Mouse (Mus musculus) cerebellum, adult 8-10 months (tissue): ENCODE results near the gene Rasal3.

Experiments used
- DNase-seq: peaks from one replicate; pipeline ENCODE4 v3.0.0; 2022

The Rasal3 gene

GRCm38 (mm10) chr17:32388370-32389100, 14.8 kb downstream of the Rasal3 start:
- peak; percentile 62 for DNase-seq

DNA sequence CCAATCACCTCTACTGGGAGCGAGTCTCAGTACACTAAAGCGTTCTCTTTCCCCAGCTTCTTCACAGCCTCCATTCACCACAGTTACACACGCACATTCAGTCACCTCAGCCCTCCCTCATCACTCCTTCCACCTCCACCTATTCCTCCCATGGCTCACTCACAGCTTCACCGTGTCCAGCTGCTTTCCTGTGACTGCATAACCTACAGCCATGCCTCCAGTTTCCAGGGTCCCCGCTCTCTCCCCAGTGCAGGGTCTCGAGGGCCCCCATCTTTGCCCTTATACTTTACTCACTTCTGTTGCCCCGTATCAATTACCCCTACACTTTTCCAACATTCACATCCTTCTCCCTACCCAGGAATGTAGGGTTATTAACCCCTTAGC, 15.4 kb downstream of the Rasal3 start:
- DNase-seq = no peak

DNA sequence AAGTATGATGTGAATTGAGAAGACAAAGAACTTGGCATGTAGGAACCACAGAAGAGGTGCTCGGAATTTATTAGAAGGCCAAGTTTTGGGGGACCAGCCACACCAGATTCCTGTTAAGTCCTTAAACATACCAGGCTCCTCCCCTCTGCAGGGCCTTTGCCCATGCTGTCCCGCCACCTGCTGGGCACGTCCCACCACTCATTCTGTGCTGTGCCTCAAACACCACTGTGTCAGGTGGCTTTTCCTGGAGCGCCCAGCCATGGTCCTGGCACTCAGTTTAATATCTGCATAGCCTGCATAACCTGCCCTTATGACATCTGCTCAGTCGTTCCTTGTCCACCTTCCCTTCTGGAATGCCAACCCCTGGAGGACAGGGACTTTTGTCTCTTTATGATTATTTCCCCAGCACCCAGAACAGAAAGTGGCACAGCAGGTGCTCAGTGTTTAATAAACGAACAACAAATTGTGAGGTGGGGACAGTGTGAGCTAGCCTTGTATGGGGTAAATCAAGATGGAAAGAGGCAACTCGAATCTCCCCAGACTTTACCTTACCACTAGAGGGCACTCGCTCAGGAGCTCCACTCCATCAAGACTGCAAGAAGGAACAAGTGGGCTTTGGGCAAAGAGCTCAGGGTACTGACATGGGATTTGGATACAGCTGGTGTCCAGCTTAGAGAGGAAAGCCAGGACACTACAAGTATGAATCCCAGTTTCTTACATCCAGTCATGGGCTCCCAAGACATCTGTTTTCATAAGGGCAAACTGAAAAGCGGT, 16.5 kb downstream of the Rasal3 start:
- DNase-seq = no peak

DNA sequence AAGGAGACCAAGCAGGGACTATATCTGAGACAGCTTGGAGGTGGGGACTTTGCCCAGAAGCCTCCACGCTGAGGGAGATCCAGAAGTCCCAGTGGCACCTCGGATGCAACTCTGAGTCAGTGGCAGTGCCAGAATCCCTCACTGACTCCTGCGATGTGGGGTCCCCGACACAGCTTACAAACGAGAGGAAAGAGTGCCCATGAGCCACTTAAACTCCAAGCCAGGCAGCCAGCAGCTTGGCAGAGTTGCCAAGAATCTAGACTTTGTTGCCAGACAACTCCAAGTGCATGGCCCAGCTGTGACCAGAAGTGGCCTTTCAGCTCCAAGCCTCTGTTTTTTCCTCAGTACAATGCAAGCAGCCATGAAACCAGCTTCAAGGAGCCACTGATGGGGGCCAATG, 19.7 kb downstream of the Rasal3 start:
- no peak for DNase-seq

- peak; percentile 56 for DNase-seq
Measured at GRCm38 (mm10) chr17:32382576-32382975, 20.8 kb downstream of the Rasal3 start.

DNA sequence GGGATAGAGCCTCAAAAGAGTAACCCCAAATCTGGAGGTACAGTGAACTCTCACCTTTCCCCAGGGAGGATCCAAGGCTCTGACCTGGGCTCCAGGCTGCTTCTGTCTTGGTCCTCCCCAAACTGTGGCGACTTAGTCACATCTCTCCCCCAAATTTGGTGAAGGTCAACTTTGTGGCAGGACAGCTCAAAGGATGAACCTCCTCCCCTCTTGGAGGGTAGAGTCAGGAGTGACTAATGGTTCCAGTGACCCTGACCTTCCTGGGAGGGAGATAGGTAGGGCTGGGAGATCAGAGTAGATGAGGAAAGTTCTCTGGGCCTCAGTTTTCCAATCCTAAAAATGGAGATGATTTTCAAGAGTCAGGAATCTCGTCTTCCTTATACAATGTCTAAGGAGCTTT, 24.6 kb downstream of the Rasal3 start:
- DNase-seq = no peak

GRCm38 (mm10) chr17:32377137-32377536, 26.2 kb downstream of the Rasal3 start:
- DNase-seq = no peak

DNA sequence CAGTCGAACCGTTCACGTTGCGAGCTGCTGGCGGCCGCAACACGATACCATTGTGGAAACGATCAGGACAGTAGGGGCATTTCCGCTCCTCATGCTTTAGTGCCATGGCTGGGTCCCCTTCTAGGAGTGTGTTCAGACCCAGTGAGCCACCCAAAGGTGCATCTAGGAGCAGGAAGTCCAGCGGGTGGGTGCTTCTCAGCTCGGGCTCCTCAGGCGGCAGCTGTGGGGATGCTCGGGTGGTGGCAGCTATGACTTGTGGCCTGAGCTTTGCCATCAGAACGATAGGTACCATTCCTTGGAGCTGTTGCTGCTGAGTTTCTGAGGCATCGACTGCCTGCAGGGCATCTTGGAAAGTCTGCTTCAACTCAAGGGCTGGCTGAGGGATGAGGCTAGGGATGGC, 26.9 kb downstream of the Rasal3 start:
- no peak for DNase-seq

- DNase-seq = no peak
Measured at GRCm38 (mm10) chr17:32368991-32369578, 34.3 kb downstream of the Rasal3 start.

- no peak for DNase-seq
Measured at GRCm38 (mm10) chr17:32367706-32368105, 35.7 kb downstream of the Rasal3 start.

DNA sequence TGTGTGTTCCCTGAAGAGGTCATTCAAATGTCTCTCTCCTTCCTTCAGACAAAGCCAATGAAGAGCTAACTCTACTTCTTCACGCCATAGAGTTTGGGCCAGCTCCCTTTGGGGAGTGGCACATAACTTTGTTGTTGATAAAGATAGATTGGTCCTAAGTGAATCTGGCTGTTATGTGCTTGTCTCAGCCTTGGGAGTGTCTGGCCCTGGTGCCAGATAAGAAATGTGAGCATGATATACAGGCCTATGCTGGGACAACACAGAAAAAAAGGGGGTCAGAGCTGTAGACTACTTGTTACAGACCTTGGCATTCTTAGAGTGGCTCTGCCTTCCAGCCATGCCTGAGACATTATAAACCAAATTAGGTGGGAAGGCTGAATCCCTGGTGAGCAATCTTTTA, 38.1 kb downstream of the Rasal3 start:
- no peak for DNase-seq

DNA sequence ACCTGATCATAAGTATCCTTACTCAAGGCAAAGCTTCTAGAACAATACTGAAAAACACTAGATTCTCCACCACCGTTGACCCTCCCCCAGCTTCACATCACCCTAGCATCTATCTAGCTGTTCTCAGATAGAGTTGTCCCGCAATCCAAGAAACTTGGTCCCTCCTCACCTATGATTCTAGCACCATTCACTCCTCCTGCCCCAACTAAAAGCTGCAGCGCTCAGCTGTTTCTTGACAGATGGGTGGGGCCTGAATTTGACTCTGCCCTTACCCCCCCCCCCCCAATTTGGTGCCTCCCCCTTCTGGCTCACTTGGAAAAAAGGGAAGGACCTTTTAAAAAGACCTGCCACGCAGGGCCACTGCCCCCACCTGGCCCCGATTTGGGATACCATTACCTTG, 38.5 kb downstream of the Rasal3 start:
- no peak for DNase-seq

DNA sequence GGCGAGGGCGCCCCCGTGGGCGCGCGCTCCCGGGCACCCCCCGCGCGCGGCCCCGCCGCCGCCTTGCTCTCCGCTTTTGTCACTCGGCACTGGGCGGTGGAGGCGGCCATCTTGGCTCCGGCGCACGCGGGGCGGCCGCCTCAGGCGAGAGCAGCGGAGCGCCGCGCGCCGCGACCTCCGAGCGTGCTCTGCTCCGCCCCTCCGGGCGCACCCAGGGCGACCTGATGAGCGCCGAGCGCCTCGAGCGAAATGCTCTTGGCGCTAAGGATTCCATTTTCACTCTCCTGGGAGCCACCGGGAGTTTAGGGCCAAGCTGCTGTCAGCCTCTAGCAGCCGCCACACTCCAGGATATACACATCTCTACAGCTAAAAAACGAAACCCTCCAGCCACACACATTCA, 39.1 kb downstream of the Rasal3 start:
- DNase-seq = peak; percentile 83

DNA sequence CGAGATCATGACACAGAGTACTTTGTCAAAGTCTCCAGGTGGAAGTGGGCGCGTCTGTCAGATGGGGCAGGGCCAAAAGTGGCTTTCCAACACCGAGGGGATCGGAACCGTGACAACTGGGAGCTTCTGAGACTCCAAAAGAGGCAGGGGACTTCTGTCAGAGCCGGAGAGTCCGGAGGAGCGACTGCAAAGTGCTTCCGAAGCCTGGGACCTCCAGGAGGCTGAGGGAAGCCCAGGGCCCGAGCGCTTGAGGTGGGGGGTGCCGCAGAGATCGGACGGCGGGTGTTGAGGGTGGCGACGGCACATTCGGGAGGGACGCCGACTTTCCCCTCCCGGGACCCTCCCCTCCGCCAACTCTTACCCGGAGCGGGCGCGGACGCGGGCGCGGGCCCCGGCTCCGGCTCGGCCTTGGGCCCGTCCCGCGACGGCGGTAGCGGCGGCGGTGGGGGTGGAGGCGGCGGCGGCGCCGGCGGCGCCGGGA, 39.5 kb downstream of the Rasal3 start:
- no peak for DNase-seq

DNA sequence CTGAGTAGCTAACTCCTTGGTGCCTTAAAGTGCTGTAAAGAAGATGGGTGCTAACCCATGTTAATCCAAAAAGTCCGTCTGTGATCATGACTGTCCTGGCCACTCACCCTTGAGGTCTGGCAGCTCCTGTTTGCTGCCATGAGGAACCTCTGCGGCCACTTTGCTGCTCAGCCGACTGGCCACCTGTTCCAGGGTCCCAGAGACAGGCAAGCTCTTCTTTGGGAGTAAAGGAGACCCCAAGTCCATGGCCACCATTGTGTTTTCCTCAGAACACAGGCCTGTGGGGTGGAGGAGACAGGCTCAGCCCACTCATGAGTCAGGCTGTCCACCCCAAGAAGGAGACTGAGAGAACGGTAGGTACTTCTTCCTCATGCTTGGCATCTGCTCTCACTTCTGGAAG, 40.7 kb downstream of the Rasal3 start:
- no peak for DNase-seq

GRCm38 (mm10) chr17:32359928-32360327, 43.5 kb downstream of the Rasal3 start:
- DNase-seq = no peak

DNA sequence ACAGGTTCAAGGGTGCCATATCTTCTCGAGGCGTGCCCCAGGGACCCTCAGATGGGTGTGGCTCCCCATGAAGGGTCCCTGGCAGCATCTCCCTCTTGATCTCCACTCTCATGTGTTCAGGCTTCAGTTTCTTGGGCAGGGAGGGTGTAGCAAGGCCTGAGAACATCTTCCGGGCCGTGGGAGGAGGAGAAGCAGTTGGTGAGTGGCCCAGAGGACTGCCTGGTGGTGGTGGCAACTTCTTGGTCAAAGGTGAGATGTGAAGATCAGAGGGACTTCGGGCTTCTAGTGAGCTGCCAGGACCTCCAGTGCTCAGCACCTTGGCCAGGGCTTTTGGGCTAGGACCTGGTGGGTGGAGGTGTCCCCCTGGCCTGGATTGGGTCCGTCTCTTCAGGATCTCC, 44.4 kb downstream of the Rasal3 start:
- no peak for DNase-seq

- DNase-seq = no peak
Measured at GRCm38 (mm10) chr17:32358192-32358942, 45.0 kb downstream of the Rasal3 start.

GRCm38 (mm10) chr17:32356766-32357760, 46.3 kb downstream of the Rasal3 start:
- DNase-seq = no peak

GRCm38 (mm10) chr17:32356281-32356680, 47.1 kb downstream of the Rasal3 start:
- DNase-seq = no peak

GRCm38 (mm10) chr17:32355031-32355430, 48.4 kb downstream of the Rasal3 start:
- no peak for DNase-seq

GRCm38 (mm10) chr17:32354211-32354610, 49.2 kb downstream of the Rasal3 start:
- DNase-seq = no peak
